Mouse (Mus musculus) forebrain, embryonic 13.5 days (tissue): ENCODE data around the gene Mpp5. TPM values are rescaled to one million over a fixed set of nuclear protein-coding genes. Genes with fewer than 3 reads are reported as not detected.
A peak's percentile ranks its signal among the peaks of the same experiment; 100 is the strongest.

Experiments used
- ATAC-seq: fragments of 200-750 bp; cut with Nextera tagmentation; 2 replicates; pipeline ENCODE4 v1.8.0; 2017
- H3K27ac ChIP-seq: fragments of 300-500 bp; sonication (generic); 2 replicates; pipeline ENCODE4 v1.5.1; 2015; ENCODE audit warnings: inconsistent platforms, mild to moderate bottlenecking, moderate library complexity
- H3K27me3 ChIP-seq: fragments of 300-500 bp; sonication (generic); 2 replicates; pipeline ENCODE4 v1.6.1; 2015; ENCODE audit warnings: mild to moderate bottlenecking, inconsistent platforms
- H3K36me3 ChIP-seq: fragments of 300-500 bp; sonication (generic); 2 replicates; pipeline ENCODE4 v1.6.1; 2015; ENCODE audit warnings: mild to moderate bottlenecking, inconsistent platforms; ENCODE audit not compliant: poor library complexity, severe bottlenecking
- H3K4me1 ChIP-seq: fragments of 300-500 bp; sonication (generic); 2 replicates; pipeline ENCODE4 v1.6.1; 2015; ENCODE audit warnings: inconsistent platforms
- H3K4me2 ChIP-seq: fragments of 300-500 bp; sonication (generic); 2 replicates; pipeline ENCODE4 v1.6.1; 2015; ENCODE audit warnings: inconsistent platforms, mild to moderate bottlenecking, moderate library complexity
- H3K4me3 ChIP-seq: fragments of 300-500 bp; sonication (generic); 2 replicates; pipeline ENCODE4 v1.5.1; 2015; ENCODE audit warnings: mild to moderate bottlenecking, inconsistent platforms
- H3K9ac ChIP-seq: fragments of 300-500 bp; sonication (generic); 2 replicates; pipeline ENCODE4 v1.6.1; 2015; ENCODE audit warnings: mild to moderate bottlenecking, inconsistent platforms
- H3K9me3 ChIP-seq: fragments of 300-500 bp; sonication (generic); replicated peaks from 2 replicates; pipeline ENCODE4 v1.6.1; 2016; ENCODE audit warnings: inconsistent platforms
- WGBS: fragments of 180-500 bp; shearing (Covaris S2); methylation state at CpG from one replicate; pipeline ENCODE4 v1.1.7; 2015; 5-methylcytosine and 5-hydroxymethylcytosine counted together
- polyA plus RNA-seq: library from polyadenylated mRNA; unstranded; fragments of >200 nt; fragmentation: Nextera tagmentation; extraction: Ambion mirVana; gene quantifications from 2 replicates; pipeline ENCODE4 v1.2.1, GENCODE M21; 2015

The Mpp5 gene
- 21.9 and 23.5 TPM in 2 replicates for polyA plus RNA-seq

- H3K9ac ChIP-seq: peak within 1 kb of the TSS; percentile 84
- H3K4me2 ChIP-seq: peak within 1 kb of the TSS; percentile 86
- peak; percentile 100 for ATAC-seq
- peak within 1 kb of the TSS; percentile 83 for H3K4me3 ChIP-seq
- no peaks in the 10 kb centered on the region for H3K36me3 ChIP-seq
- under 1% methylated on average over 63 of the region's 98 CpGs for WGBS
- H3K9me3 ChIP-seq: no peaks in the 10 kb centered on the region
- H3K27ac ChIP-seq: peak within 1 kb of the TSS; percentile 80
- peaks cover 11% of the 10 kb centered on the region; the same call in 1 of the 2 replicates for H3K27me3 ChIP-seq
- H3K4me1 ChIP-seq: peaks cover 5% of the 10 kb centered on the region; the same call in 1 of the 2 replicates
Observed at GRCm38 (mm10) chr12:78748557-78749377, at the start of gene Mpp5. Gene Mpp5, plus strand, starts transcription at chr12:78748907.

DNA sequence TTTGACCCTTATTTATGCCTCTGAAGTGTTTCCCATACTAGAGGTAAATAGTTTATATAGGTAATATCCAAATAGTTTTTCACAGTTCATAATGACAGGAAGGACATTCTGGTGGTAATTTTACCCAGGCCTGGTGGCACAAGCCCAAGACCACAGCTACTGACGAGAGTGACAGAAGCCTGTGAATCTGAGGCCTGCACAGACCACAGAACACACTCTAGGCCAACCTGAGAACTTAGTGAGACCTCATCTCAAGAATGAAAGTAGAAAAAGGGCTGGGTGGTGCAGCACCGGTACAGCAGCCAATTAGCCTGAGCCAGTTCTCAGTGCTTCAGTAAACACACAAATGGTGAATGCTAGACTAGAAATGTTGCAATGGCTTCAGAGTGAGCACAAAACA is 30.9 kb upstream of the Mpp5 start:
- H3K9ac ChIP-seq: no peak overlapping the region
- 83% methylated on average over 2 of the region's 2 CpGs for WGBS
- no peak overlapping the region for H3K4me3 ChIP-seq
- H3K27ac ChIP-seq: no peak overlapping the region
- no peak for ATAC-seq
- H3K4me2 ChIP-seq: no peak overlapping the region
- H3K27me3 ChIP-seq: no peaks in the 10 kb centered on the region
- H3K4me1 ChIP-seq: no peaks in the 10 kb centered on the region
- no peaks in the 10 kb centered on the region for H3K9me3 ChIP-seq
- no peaks in the 10 kb centered on the region for H3K36me3 ChIP-seq

GRCm38 (mm10) chr12:78727723-78728122 is 21.0 kb upstream of the Mpp5 start:
- Histone ChIP-seq H3K4me3 (no peak overlapping the region), H3K4me1 (no peaks in the 10 kb centered on the region), H3K27me3 (no peaks in the 10 kb centered on the region), H3K36me3 (no peaks in the 10 kb centered on the region), H3K4me2 (no peak overlapping the region), H3K27ac (no peak overlapping the region), H3K9ac (no peak overlapping the region), H3K9me3 (no peaks in the 10 kb centered on the region)
- 73% methylated on average over 4 of the region's 4 CpGs for WGBS
- no peak for ATAC-seq

- H3K9ac ChIP-seq: no peak overlapping the region
- no peak for ATAC-seq
- no peaks in the 10 kb centered on the region for H3K9me3 ChIP-seq
- WGBS: 62% methylated on average over 2 of the region's 2 CpGs
- no peaks in the 10 kb centered on the region for H3K4me1 ChIP-seq
- H3K4me3 ChIP-seq: no peak overlapping the region
- no peaks in the 10 kb centered on the region for H3K36me3 ChIP-seq
- H3K27me3 ChIP-seq: no peaks in the 10 kb centered on the region
- no peak overlapping the region for H3K4me2 ChIP-seq
- no peak overlapping the region for H3K27ac ChIP-seq
Observed at GRCm38 (mm10) chr12:78739633-78740032, 9.1 kb upstream of the Mpp5 start.

GRCm38 (mm10) chr12:78740289-78740688 is 8.4 kb upstream of the Mpp5 start:
- Histone ChIP-seq H3K9ac (no peak overlapping the region), H3K4me1 (no peaks in the 10 kb centered on the region), H3K36me3 (no peaks in the 10 kb centered on the region), H3K4me3 (no peak overlapping the region), H3K27ac (no peak overlapping the region), H3K4me2 (no peak overlapping the region), H3K27me3 (no peaks in the 10 kb centered on the region), H3K9me3 (no peaks in the 10 kb centered on the region)
- ATAC-seq: no peak
- WGBS: 93% methylated on average over 2 of the region's 2 CpGs

GRCm38 (mm10) chr12:78746226-78746625 is 2.5 kb upstream of the Mpp5 start:
- WGBS: 80% methylated on average over 6 of the region's 6 CpGs
- ATAC-seq: no peak

GRCm38 (mm10) chr12:78747406-78747805 is 1.3 kb upstream of the Mpp5 start:
- no peak overlapping the region for H3K4me3 ChIP-seq

More at GRCm38 (mm10) chr12:78746226-78746625, 2.5 kb upstream of the Mpp5 start:
- Histone ChIP-seq H3K36me3 (no peaks in the 10 kb centered on the region), H3K27ac (no peak overlapping the region), H3K4me2 (no peak overlapping the region), H3K9me3 (no peaks in the 10 kb centered on the region), H3K4me1 (peaks cover 5% of the 10 kb centered on the region; the same call in 1 of the 2 replicates), H3K9ac (no peak overlapping the region), H3K27me3 (peaks cover 11% of the 10 kb centered on the region; the same call in 1 of the 2 replicates), H3K4me3 (no peak overlapping the region)

DNA sequence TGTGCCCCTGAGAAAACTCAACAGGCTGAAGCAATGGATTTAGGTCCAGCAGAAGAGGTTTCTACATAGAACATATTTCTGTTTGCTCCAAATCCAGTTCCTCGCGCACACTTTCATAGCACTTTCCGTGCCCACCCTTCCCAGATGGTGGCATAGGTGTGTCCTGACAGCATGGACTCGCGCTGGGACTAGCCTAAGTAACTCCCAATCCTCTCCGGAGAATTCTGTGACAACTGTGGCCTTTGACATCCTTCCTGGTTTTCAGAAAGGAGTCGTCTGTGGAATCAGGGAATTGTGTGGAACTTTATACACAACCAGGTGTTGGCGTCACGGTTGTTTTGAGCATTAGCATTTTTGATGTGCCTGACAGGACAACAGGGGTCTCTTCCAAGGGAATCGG is 594 bp upstream of the Mpp5 start:
- Histone ChIP-seq H3K36me3 (no peaks in the 10 kb centered on the region), H3K9me3 (no peaks in the 10 kb centered on the region), H3K9ac (peak overlapping the region; percentile 64), H3K4me1 (peaks cover 5% of the 10 kb centered on the region; the same call in 1 of the 2 replicates), H3K27ac (peak overlapping the region; percentile 6; the same call in 1 of the 2 replicates), H3K4me3 (peak overlapping the region; percentile 83), H3K27me3 (peaks cover 11% of the 10 kb centered on the region; the same call in 1 of the 2 replicates), H3K4me2 (peak overlapping the region; percentile 86)
- WGBS: under 1% methylated on average over 10 of the region's 10 CpGs
- ATAC-seq: peak; percentile 11

More at GRCm38 (mm10) chr12:78747406-78747805, 1.3 kb upstream of the Mpp5 start:
- no peaks in the 10 kb centered on the region for H3K36me3 ChIP-seq
- H3K9me3 ChIP-seq: no peaks in the 10 kb centered on the region
- peaks cover 11% of the 10 kb centered on the region; the same call in 1 of the 2 replicates for H3K27me3 ChIP-seq
- no peak for ATAC-seq
- no peak overlapping the region for H3K4me2 ChIP-seq
- H3K4me1 ChIP-seq: peaks cover 5% of the 10 kb centered on the region; the same call in 1 of the 2 replicates
- WGBS: 45% methylated on average over 1 of the region's 1 CpGs
- H3K9ac ChIP-seq: no peak overlapping the region
- no peak overlapping the region for H3K27ac ChIP-seq

GRCm38 (mm10) chr12:78749378-78749801 is 683 bp downstream of the Mpp5 start:
- Histone ChIP-seq H3K27ac (peak overlapping the region; percentile 80), H3K4me3 (peak overlapping the region; percentile 83), H3K9ac (peak overlapping the region; percentile 84), H3K4me2 (peak overlapping the region; percentile 86), H3K4me1 (peaks cover 5% of the 10 kb centered on the region; the same call in 1 of the 2 replicates), H3K36me3 (no peaks in the 10 kb centered on the region), H3K9me3 (no peaks in the 10 kb centered on the region), H3K27me3 (peaks cover 11% of the 10 kb centered on the region; the same call in 1 of the 2 replicates)
- peak; percentile 14 for ATAC-seq
- under 1% methylated on average over 25 of the region's 25 CpGs for WGBS

DNA sequence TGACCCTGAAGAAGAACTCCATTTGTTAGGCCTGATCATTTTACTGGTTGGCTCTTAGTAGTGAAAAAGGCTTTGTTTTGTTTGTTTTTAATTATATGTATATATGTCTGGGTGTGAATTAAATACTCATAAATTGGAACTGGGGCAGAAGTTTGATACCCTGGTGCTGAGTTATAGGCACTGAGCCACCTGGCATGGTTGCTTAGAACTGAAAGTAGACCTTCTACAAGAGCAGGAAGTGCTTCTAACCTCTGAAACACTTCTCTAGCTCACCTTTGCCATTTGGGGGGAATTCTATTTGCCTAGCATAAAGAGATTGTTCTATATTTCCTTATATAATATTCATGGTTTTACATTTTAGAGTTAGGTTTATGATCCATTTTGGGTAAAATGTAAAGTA is 13.3 kb downstream of the Mpp5 start:
- no peaks in the 10 kb centered on the region for H3K36me3 ChIP-seq
- no peaks in the 10 kb centered on the region for H3K27me3 ChIP-seq
- no peaks in the 10 kb centered on the region for H3K4me1 ChIP-seq
- H3K9ac ChIP-seq: no peak overlapping the region
- H3K4me3 ChIP-seq: no peak overlapping the region
- H3K9me3 ChIP-seq: no peaks in the 10 kb centered on the region
- no peak for ATAC-seq
- H3K27ac ChIP-seq: no peak overlapping the region
- no peak overlapping the region for H3K4me2 ChIP-seq

- WGBS: 85% methylated on average over 6 of the region's 6 CpGs
- no peak overlapping the region for H3K9ac ChIP-seq
- no peak for ATAC-seq
Observed at GRCm38 (mm10) chr12:78769031-78769713, 20.5 kb downstream of the Mpp5 start.

DNA sequence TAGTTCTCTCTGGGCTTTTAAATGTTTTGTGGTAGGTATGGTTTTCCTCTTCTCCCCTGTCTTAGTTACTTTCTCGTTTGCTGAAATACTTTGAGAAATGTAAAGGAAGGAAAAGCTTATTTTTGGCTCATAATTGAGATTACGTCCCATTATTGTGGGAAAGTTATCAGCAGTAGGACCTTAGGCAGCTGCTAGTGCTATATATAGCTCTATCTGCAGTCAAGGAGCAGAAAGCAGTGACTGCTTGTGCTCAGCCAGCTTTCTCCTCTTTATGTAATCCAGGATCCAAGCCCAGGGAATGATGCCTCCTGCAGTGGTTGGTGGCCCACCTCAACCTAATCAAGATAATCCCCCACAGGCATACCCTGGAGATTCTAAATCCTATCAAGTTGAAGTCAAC is 24.5 kb downstream of the Mpp5 start:
- Histone ChIP-seq H3K4me1 (peaks cover 9% of the 10 kb centered on the region), H3K27ac (no peak overlapping the region), H3K4me2 (no peak overlapping the region), H3K9me3 (no peaks in the 10 kb centered on the region), H3K36me3 (no peaks in the 10 kb centered on the region), H3K27me3 (no peaks in the 10 kb centered on the region), H3K9ac (no peak overlapping the region), H3K4me3 (no peak overlapping the region)
- no peak for ATAC-seq
- WGBS: 82% methylated on average over 2 of the region's 2 CpGs

More at GRCm38 (mm10) chr12:78769031-78769713, 20.5 kb downstream of the Mpp5 start:
- no peaks in the 10 kb centered on the region for H3K9me3 ChIP-seq
- no peak overlapping the region for H3K27ac ChIP-seq
- no peak overlapping the region for H3K4me2 ChIP-seq
- H3K4me3 ChIP-seq: no peak overlapping the region
- no peaks in the 10 kb centered on the region for H3K27me3 ChIP-seq
- 0 out of 2 replicates have a peak, but pooled peaks cover 4% of the 10 kb centered on the region for H3K4me1 ChIP-seq
- H3K36me3 ChIP-seq: no peaks in the 10 kb centered on the region
